Mouse (Mus musculus) neural tube, embryonic 13.5 days (tissue): ENCODE results near the gene Zfp456. TPM values are rescaled to one million over a fixed set of nuclear protein-coding genes. Genes with fewer than 3 reads are reported as not detected.
A peak's percentile ranks its signal among the peaks of the same experiment; 100 is the strongest.

Experiments used
- ATAC-seq: fragments of 200-750 bp; cut with Nextera tagmentation; 2 replicates; pipeline ENCODE4 v1.8.0; 2017; ENCODE audit warnings: low read depth, mild to moderate bottlenecking, moderate TSS enrichment, moderate library complexity
- H3K27ac ChIP-seq: fragments of 300-500 bp; sonication (generic); replicated peaks from 2 replicates; pipeline ENCODE4 v1.5.1; 2015; ENCODE audit warnings: moderate library complexity, mild to moderate bottlenecking, inconsistent platforms
- H3K27me3 ChIP-seq: fragments of 300-500 bp; sonication (generic); 2 replicates; pipeline ENCODE4 v1.6.1; 2015; ENCODE audit warnings: mild to moderate bottlenecking, inconsistent platforms
- H3K36me3 ChIP-seq: fragments of 300-500 bp; sonication (generic); 2 replicates; pipeline ENCODE4 v1.6.1; 2015; ENCODE audit warnings: mild to moderate bottlenecking, inconsistent platforms
- H3K4me1 ChIP-seq: fragments of 300-500 bp; sonication (generic); replicated peaks from 2 replicates; pipeline ENCODE4 v1.6.1; 2015; ENCODE audit warnings: inconsistent platforms
- H3K4me2 ChIP-seq: fragments of 300-500 bp; sonication (generic); 2 replicates; pipeline ENCODE4 v1.6.1; 2015; ENCODE audit warnings: inconsistent platforms, mild to moderate bottlenecking, moderate library complexity
- H3K4me3 ChIP-seq: fragments of 300-500 bp; sonication (generic); 2 replicates; pipeline ENCODE4 v1.5.1; 2015; ENCODE audit warnings: mild to moderate bottlenecking, inconsistent platforms
- H3K9ac ChIP-seq: fragments of 300-500 bp; sonication (generic); 2 replicates; pipeline ENCODE4 v1.6.1; 2015; ENCODE audit warnings: moderate library complexity, mild to moderate bottlenecking, inconsistent platforms
- H3K9me3 ChIP-seq: fragments of 300-500 bp; sonication (generic); 2 replicates; pipeline ENCODE4 v1.6.1; 2016; ENCODE audit warnings: inconsistent platforms
- WGBS: fragments of 180-500 bp; shearing (Covaris S2); methylation state at CpG from one replicate; pipeline ENCODE4 v1.1.7; 2015; 5-methylcytosine and 5-hydroxymethylcytosine counted together
- polyA plus RNA-seq: library from polyadenylated mRNA; unstranded; fragments of >200 nt; fragmentation: Nextera tagmentation; extraction: Ambion mirVana; gene quantifications from 2 replicates; pipeline ENCODE4 v1.2.1, GENCODE M21; 2015

Gene Zfp456
- polyA plus RNA-seq, 1 experiment from 2014 or later, result 1.3 TPM

- no peak for ATAC-seq
- no peaks in the 10 kb centered on the region for H3K9me3 ChIP-seq
- no peak overlapping the region for H3K9ac ChIP-seq
- no peaks in the 10 kb centered on the region for H3K4me1 ChIP-seq
- no peak overlapping the region for H3K4me2 ChIP-seq
- H3K27ac ChIP-seq, result no peak overlapping the region
- H3K4me3 ChIP-seq, result no peak overlapping the region
- H3K36me3 ChIP-seq, result peaks cover 11% of the 10 kb centered on the region; the same call in 1 of the 2 replicates
- no peaks in the 10 kb centered on the region for H3K27me3 ChIP-seq
- WGBS, result 93% methylated on average over 2 of the region's 2 CpGs
Observed at GRCm38 (mm10) chr13:67343422-67343821, 32.2 kb downstream of the Zfp456 start.

GRCm38 (mm10) chr13:67332877-67333276 lies 42.7 kb downstream of the Zfp456 start:
- no peaks in the 10 kb centered on the region for H3K36me3 ChIP-seq
- peak overlapping the region; percentile 49 for H3K4me3 ChIP-seq
- H3K4me2 ChIP-seq, result peak overlapping the region; percentile 70
- ATAC-seq, result peak; percentile 58
- no peaks in the 10 kb centered on the region for H3K9me3 ChIP-seq
- no peaks in the 10 kb centered on the region for H3K27me3 ChIP-seq
- WGBS, result 72% methylated on average over 1 of the region's 1 CpGs
- H3K27ac ChIP-seq, result no peak overlapping the region
- H3K4me1 ChIP-seq, result peaks cover 10% of the 10 kb centered on the region
- peak overlapping the region; percentile 78 for H3K9ac ChIP-seq

GRCm38 (mm10) chr13:67332019-67332724 lies 43.4 kb downstream of the Zfp456 start, which contains the start of gene Zfp595:
Gene Zfp595, minus strand, starts transcription at chr13:67332570.
- 17% methylated on average over 17 of the region's 17 CpGs for WGBS
- H3K9ac ChIP-seq, result peak within 1 kb of the TSS; percentile 78
- H3K4me1 ChIP-seq, result peaks cover 10% of the 10 kb centered on the region
- peak within 1 kb of the TSS; percentile 49 for H3K4me3 ChIP-seq
- H3K9me3 ChIP-seq, result no peaks in the 10 kb centered on the region
- no peaks in the 10 kb centered on the region for H3K27me3 ChIP-seq
- no peaks in the 10 kb centered on the region for H3K36me3 ChIP-seq
- no peak within 1 kb of the TSS for H3K27ac ChIP-seq
- ATAC-seq, result peak; percentile 92
- peak within 1 kb of the TSS; percentile 70 for H3K4me2 ChIP-seq

Other genes starting within 250 kb of the Zfp456 start
- 7.1 and 7.5 TPM in 2 replicates for gene Rsl1, start 202.6 kb downstream of the Zfp456 start, polyA plus RNA-seq
- gene Zfp455, start 181.3 kb downstream of the Zfp456 start, polyA plus RNA-seq, result 2.0 and 3.1 TPM in 2 replicates
- gene Zfp458, start 97.3 kb downstream of the Zfp456 start, polyA plus RNA-seq, result 5.1 and 5.9 TPM in 2 replicates
- gene Zfp457, start 69.3 kb downstream of the Zfp456 start, polyA plus RNA-seq, result 0.88 and 1.2 TPM in 2 replicates
- 1.6 and 2.2 TPM in 2 replicates for gene Zfp595, start 43.2 kb downstream of the Zfp456 start, polyA plus RNA-seq
- not detected in 2 replicates for gene Gm28044, start 15.3 kb downstream of the Zfp456 start, polyA plus RNA-seq
- gene Zfp953, start 15.2 kb downstream of the Zfp456 start, polyA plus RNA-seq, result 0.82 and 1.0 TPM in 2 replicates
- gene Gm28041, start 77 bp downstream of the Zfp456 start, polyA plus RNA-seq, result 0.58 TPM in 1 of 2 replicates, not detected in the other
- 3.8 and 4.2 TPM in 2 replicates for gene Zfp429, start 24.0 kb upstream of the Zfp456 start, polyA plus RNA-seq
- 0.73 and 0.91 TPM in 2 replicates for gene Zfp459, start 45.6 kb upstream of the Zfp456 start, polyA plus RNA-seq
- 5.6 and 6.5 TPM in 2 replicates for gene Zfp874a, start 75.8 kb upstream of the Zfp456 start, polyA plus RNA-seq
- gene Zfp874b, start 108.4 kb upstream of the Zfp456 start, polyA plus RNA-seq, result 2.5 TPM in 2 replicates
- gene Zfp58, start 124.7 kb upstream of the Zfp456 start, polyA plus RNA-seq, result 12.8 and 14.2 TPM in 2 replicates
- gene Gm26965, start 150.3 kb upstream of the Zfp456 start, polyA plus RNA-seq, result not detected in 2 replicates
- gene Zfp87, start 150.4 kb upstream of the Zfp456 start, polyA plus RNA-seq, result 31.8 and 33.5 TPM in 2 replicates
- gene Zfp748, start 178.0 kb upstream of the Zfp456 start, polyA plus RNA-seq, result 14.0 and 15.5 TPM in 2 replicates
- 4.5 and 5.0 TPM in 2 replicates for gene Zfp729b, start 233.9 kb upstream of the Zfp456 start, polyA plus RNA-seq